Mouse (Mus musculus) CH12F3 (cell line): ENCODE data around the gene Gpr87.

Experiments
- in situ Hi-C: fragments of 300-500 bp; cut with MboI; formaldehyde crosslinking; loops from 2 replicates; pipeline ENCODE4 v1.14.3; 2020; ENCODE audit warnings: low sequenced_read_pairs

Gpr87 gene

DNA sequence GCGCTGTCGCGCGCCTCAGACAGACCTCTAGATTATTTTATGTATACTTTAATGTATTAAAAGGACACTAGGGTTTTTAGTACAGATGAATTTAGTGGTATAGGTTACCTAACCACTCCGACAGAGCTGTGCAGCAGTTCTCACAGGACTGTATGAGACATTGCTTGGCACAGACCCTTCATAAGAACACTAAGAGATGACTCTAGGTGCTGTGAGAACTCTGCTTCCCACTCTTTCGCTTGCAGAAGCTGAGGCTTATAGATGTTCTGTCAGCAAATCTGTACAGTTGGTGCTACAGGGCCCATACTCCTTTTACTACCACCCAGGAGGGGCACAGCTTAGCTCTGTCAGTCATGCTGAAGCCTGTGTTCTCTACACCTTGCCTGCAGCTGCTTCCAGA lies 3.2 kb downstream of the Gpr87 start:
- in situ Hi-C loops, result no loop called here

DNA sequence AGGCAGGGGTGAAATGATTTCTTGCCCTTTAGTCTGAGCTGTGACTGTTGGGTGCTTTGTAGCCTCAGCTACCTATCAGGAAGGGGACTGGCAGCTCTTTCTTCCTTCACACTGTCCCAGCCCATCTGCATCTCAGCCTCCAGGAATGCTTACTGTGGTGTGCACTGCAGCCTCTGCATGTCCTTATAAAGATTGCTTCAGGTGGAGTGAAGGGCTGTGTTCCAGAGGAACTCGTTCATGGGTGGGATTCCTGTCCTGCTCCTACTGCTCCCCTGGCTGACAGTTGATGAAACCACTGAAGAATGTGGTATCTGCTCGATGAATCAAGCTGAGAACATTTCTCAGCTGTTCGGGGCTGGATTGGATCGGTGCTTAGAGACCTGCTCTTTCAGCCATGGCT lies 7.6 kb downstream of the Gpr87 start:
- in situ Hi-C loops, result no loop called here

DNA sequence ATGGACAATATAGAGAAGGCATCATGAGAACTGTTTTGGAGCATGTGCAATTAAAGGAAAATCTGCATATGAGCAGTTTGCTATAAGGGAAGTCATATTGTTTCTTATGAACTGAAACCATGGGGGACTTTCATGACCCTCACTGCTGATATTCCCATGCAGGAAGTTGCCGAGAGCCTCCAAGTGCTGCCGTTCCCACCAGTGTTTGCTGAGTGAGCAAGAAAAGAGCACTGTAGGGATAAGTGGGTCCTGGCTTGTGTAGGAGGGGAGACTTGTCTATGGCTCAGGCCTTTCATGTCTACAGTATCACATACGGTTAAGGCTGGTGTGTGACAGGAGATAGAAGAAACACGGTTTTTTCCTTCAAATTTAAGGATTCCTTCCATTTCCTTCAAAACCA lies 9.2 kb downstream of the Gpr87 start:
- in situ Hi-C loops, result no loop called here

DNA sequence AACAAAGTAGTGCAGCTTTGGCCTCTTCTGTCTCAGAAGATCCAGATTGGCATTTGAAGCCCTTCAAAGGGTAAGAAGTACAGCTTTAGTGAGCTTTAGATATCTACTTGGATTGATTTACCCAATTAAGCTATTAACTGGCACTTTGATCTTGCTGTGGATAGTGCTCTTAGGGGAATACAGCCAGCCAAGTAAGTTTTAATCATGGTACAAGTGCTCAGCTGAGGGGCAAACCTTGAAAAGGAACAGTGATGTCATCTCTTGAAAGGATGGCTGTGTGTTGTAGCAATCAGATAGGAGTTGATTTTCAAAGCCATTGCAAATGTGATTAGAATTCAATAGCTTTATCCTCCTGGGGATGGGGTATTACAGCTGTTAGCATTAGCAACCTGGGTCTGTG lies 12.8 kb downstream of the Gpr87 start:
- in situ Hi-C loops, result no loop called here

DNA sequence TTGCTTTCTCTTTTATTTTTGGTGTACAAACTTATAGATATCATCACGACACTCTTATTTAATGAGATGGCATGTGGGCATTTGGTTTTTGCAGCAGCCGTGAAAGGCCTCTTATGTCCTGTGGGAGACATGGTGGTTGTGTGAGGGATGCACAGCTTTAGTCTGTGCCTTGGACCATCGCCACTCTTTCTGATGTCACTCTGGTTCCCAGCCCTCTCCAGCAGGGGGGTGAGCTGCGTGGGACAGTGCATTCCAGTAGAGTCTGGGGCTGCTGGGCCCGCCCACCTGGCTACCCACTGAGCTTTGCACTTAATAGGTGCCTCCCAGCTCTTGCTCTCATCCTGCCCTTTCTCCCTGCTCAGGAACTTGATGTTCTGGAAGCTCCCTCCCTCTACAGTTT lies 13.8 kb downstream of the Gpr87 start:
- in situ Hi-C loops, result no loop called here

DNA sequence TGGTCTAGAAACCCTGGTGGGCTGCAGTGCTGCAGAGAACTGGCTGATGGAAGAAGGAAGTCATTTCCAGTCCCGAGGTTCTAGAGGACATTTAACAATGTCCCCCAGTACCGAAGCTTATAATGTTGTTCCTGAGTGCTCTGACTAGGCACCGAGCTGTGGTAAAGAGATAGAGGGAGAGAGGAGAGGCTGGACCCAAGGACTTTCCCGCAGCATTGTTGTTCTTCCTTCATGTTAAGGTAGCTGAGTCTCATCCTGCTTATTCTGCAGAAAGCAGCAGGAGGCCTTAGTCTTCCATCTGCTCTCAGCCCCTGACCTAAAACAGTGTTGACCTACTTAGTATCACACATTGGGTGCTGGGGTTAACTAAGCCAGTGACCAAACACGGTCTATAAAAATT lies 18.0 kb downstream of the Gpr87 start:
- in situ Hi-C loops, result no loop called here

DNA sequence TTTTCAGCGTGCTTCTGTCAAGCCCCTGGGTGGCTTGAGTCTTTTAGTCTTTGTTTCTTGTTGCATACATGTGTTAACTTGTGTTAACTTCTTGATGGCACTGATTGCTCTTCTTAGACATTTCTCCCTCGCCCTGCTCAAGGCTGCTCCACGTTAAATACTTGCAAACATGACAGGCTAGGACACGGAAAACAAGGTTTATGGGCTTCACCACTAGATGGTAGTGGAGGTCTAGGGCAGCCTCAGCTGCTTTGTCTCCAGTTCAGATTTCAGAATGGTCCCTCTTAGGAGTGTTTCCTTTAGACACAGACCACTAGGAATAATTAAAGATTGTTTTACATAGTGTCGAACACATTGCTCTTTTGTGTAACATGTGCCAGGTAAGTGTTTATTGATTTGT lies 19.7 kb downstream of the Gpr87 start:
- in situ Hi-C loops, result no loop called here

DNA sequence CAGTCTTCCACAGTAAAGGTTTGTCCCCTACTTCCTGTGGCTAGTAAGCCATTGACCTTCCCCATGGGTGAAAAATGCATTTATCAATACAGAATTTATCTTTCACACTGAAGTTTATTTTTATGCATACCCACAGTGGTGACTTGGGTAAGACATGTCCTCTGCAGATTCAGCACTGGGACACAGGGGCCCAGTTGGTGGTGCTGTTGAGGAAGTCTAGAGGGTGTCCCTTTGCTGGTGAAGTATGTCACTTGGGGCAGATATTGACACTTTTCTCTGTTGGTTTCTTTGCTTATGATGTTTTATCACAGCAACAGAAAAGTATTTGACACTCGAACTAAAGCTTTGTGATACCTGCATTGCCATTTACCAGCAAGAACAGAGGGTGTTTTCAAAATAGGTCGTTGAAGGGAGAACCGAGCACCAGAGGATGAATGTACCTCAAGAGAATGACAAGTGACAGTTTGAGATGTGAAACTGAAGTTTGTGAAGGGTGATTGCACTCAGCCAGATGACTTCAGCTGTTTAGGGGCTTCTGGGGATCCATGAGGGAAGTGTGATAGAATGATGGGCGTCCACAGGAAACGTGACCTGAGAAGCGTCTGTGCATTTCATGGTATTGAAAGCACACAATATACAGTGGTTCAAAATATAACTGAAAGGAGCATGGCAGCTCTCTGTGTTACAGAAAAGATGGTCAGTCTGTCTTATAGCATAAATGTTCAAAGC lies 20.3 kb downstream of the Gpr87 start:
- in situ Hi-C loops, result loop anchor here (5.0 to 25.0 kb wide), 2 partner anchors 97 to 563 kb away; partner anchors contain the start of gene Gm5538

DNA sequence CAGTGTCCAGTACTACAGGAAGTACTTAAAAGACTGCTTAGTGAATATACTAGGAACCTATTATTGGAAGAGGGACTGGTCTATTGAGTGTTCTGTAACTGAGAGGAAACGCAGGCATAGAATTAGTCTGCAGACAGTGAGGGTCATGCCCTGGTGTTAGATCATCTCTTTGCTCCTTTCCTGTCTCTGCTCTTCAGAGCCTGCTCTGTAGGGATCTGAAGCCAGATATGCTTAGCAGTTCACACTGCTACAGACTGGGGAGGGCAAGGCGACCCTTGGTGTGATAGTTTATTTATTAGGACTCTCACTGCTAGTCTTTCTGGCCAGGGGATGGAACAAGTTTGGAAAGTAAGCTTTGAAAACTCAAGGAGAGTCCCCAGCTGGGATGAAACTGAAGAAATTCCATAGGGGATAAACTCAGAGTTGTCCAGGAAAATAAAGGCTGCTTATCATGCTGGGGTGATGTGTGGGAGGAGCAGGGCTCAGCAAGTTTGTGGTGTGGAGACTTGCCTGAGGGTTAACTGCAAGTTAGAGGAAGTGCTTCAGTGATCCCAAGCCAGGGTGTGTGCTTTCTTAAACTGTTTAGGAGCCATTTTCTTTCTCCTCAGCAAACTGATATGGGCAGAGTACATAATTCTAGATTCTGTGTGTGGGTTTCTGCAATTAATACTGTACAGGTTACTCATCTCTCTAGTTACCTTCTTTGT lies 24.8 kb downstream of the Gpr87 start:
- in situ Hi-C loops, result loop anchor here (5.0 to 25.0 kb wide), 2 partner anchors 93 to 567 kb away; partner anchors contain the start of gene Gm5538

DNA sequence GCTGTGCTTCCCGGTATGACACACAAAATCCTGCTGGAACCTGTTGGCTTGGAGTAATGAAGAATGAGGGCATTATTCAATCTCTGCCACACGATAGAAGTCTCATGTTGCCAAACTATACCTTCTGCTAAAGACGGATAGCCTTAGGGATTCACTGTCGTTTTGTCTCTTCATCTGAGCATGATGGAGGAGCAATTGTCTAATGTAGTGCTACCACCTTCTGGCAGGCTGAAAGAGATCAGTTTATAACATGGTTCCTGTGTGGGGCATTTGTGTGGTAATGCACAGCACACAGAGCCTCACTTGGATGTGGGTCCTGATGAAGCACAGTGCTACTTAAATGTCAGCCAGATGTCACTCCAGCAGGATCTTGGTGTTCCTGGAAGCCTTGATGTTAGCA lies 25.7 kb downstream of the Gpr87 start:
- in situ Hi-C loops, result loop anchor here (25.0 kb wide), 1 partner anchor 568 kb away; the partner anchor contains the start of gene Gm5538

DNA sequence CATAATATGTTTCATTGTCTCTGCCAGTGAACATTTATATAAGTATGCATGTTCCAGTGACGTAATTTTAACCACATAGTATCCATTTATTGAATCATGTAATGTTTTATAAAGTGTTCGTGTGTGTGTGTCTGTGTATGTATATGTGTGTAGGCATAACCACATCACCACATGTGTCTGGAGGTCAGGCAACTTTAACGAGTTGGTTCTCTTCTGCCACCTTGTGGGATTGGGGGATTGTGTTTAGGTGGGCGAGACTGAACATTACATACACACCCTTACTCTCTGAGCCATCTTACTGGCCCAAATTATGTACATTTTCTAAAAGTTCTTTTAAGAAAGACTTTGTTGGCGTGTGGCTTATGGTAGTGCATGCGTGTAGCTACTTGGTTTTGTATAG lies 26.4 kb downstream of the Gpr87 start:
- in situ Hi-C loops, result loop anchor here (25.0 kb wide), 1 partner anchor 569 kb away; the partner anchor contains the start of gene Gm5538

DNA sequence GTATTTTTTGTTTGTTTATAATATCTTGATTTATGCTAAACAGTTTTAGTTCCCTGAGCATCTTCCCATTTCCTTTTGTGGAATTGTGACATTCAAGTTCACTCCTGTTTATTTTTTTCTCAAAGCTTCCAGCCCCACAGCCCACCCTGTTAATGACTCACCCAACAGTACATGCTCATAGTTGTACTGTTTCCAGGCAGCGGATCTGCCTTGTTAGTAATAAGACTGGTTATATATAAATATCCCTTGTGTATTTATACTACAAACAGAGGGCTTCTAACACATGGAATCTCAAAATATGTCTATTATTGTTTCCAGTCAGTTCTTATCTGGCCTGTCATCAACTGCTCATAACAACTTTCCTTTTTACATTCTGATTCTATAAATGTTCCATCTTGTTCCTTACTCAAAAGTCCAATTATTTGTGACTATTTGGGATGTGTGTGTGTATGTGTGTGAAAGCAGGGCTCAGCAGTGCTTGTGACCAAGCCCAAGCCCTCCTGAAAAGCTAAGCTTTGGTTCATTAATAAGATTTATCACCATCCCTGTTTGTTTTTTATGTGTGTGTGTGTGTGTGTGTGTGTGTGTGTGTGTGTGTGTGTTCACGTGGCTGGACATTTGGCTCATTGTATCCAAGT lies 27.4 kb downstream of the Gpr87 start:
- in situ Hi-C loops, result loop anchor here (25.0 kb wide), 1 partner anchor 570 kb away; the partner anchor contains the start of gene Gm5538

DNA sequence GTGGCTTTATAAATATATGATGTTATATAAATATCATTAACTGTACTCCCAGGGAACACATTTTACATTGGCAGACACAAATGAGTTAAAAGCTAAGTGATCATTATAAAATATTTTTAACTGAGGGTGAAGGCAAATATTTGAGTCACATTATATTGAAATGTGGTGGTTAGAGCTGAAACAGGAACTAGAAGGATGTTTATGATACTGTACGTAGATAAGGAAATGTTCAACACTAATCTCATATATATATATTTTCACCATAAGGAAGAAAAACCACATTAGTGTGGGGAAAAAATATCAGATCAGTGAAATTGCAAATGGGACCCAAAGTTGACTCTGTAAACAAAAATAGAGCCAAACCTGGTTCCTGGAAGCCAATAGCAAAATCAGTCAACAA lies 34.4 kb downstream of the Gpr87 start:
- in situ Hi-C loops, result loop anchor here (25.0 kb wide), 1 partner anchor 577 kb away; the partner anchor contains the start of gene Gm5538

DNA sequence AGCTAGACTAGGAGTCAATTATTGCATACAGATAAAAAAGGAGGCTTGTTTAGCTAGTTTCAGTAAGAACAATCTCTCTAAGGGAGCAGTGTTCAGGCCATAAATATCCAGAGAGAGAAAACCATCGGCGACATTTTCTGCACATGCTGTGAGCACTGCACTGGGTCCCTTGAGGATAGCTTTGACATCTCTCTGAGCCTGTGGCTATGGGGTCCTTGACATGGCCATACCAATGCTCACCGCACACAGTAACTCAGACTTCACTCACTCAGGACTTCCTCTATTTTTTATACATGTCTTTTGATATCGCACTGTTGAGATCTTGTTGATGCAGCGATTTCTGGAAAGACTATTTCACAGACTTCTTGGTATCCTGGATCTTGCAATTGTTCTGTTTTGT lies 37.9 kb downstream of the Gpr87 start:
- in situ Hi-C loops, result loop anchor here (25.0 kb wide), 1 partner anchor 580 kb away; the partner anchor contains the start of gene Gm5538

DNA sequence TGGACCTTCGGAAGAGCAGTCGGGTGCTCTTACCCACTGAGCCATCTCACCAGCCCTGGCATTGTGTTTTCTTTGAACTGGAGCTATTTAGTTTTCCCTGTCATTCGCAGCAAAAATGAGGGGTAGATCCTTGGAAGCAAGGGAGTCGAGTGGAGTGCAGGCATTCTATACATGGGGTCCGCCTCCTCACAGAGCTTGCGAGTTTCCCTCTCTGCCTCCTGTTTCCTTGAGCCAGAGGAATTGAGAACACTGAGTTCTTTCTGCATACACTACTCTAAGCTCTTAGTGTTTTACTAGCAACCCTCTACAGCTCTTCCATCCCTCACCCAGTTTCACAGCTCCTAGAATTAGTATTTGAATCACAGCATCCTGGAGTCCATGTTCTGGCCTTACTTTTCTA lies 39.5 kb downstream of the Gpr87 start:
- in situ Hi-C loops, result loop anchor here (25.0 kb wide), 1 partner anchor 582 kb away; the partner anchor contains the start of gene Gm5538

DNA sequence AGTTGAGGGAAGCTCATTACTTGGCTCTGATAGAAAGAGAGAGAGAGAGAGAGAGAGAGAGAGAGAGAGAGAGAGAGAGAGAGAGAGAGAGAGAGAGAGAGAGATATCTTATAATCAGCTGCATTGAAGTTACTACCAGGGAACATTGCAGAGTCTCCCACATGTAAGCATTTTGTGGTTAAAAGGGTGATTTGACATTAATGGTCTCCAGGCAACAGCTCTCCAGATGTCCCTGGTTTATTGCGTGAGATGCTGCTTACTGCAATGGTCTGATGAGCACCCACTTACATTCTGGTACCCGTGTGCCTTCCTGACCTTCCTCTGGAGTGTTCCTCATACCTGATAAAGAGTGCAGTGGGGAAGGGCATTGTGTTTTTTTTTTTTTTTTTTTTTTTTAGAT lies 40.0 kb downstream of the Gpr87 start:
- in situ Hi-C loops, result loop anchor here (25.0 kb wide), 1 partner anchor 582 kb away; the partner anchor contains the start of gene Gm5538

DNA sequence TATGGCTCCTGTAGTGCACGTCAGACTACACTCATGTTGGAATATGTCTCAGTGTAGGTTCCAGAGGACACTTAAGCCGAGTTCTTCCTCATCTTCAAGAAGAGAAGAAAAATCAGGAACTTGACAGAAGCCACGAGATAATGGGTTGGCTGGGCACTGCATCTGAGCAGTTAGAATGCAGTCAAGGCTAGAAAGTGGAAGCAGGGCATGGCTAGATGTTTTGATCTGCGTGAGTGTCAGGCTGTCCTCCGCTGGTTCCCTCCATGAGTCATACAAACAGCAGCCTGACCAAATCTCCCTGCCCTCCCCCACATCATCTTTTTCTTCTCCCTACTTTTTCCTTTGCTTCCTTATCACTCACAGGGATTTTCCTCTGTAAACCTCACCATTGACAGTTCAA lies 41.5 kb downstream of the Gpr87 start, which contains the start of gene P2ry14:
TSS of gene P2ry14 (minus strand) at position 195 of the 400 bp plus-strand sequence.
- in situ Hi-C loops, result loop anchor here (25.0 kb wide), 1 partner anchor 584 kb away; the partner anchor contains the start of gene Gm5538

DNA sequence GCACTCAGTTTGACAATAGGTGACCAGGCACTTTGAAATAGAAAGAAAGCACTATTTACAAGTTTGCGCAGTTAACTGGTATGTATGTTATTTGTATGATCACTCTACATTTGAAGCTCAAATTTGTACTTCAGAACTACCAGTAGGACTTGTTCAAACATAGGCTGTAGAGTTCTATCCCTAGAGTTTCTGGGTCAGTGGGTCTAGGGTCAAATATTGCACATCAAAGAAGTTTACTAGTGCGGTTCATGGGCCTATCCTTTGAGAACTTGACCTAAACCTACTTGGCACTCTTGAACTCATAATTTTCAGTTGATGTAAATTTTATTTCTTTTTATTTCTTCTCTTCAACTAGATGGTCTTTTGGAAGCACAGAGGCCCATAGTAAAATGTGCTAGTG lies 44.3 kb downstream of the Gpr87 start:
- in situ Hi-C loops, result loop anchor here (25.0 kb wide), 1 partner anchor 587 kb away; the partner anchor contains the start of gene Gm5538

DNA sequence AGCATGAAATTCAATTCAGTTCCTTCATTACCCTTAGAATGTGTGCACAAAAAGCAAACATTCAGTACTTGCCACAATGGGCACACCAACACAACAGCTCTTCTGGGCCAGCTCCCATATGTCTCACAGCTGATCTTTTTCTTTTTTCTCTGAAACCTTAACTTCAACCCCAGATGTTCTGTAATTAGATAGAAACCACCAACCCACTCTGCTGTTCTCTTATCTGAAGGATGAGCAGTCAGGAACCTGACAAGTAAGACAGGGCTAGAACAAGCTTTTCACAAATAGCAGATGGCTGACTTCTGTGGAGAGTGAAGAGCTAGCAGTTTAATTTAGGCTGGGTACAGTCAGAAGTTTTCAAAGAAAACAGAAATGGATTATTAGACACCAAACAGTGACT lies 45.3 kb downstream of the Gpr87 start:
- in situ Hi-C loops, result loop anchor here (25.0 kb wide), 1 partner anchor 588 kb away; the partner anchor contains the start of gene Gm5538

DNA sequence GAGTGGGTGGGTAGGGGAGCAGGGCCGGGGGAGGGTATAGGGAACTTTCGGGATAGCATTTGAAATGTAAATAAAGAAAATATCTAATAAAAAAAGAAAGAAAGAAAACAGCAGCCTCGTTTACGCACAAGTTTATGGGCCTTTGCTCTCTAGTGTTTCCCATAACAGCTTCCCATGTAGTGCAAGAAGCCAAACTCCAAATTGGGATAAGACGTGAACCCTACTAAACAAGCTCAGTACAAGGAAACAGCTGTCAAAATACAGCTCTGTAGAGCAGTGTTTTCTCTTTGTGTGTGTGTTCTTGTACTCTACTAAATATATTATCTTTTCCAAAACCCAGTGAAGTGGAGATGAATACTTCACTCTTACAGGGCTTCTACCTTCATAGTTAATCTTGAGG lies 49.7 kb downstream of the Gpr87 start:
- in situ Hi-C loops, result no loop called here
